Mouse (Mus musculus): ENCODE measurements around the gene Tex35.

Tex35 gene

DNA sequence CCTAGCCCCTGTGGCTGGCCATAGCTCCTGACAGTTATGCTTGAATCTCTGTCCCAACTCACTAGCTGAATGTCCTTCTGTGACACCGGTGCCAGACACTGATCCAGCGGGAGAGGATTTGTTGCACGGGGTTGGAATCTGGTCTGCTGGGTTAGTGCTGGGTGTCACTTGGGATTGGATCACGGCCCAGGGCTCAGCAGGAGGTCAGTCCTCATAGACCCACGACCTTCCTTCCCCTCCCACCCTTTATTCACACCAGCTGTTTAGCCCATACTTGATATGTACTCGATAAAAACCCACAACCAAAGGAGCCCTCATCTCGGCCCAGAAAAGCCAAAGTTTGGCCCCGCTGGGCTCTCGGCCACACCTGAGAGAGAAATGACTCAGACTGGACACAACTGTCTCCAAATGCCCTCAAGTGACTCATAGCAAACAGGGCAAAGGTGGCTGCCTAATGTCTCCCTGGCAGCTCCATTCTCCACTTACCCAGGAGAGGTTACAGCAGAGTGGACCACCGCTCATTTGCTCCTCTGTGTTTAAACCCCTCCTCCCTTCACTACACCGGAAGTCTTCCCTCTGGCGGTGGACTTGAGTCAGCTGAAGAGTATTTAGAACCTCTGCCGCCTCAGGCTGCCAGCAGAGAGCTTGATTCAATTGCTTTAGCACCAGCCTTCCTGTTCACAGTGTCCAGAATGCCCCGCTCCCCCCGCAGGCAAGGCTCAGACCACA lies 27.2 kb downstream of the Tex35 start:
- DNase-seq (ENCODE audit: low spot score in 2 of 2): no peak

DNA sequence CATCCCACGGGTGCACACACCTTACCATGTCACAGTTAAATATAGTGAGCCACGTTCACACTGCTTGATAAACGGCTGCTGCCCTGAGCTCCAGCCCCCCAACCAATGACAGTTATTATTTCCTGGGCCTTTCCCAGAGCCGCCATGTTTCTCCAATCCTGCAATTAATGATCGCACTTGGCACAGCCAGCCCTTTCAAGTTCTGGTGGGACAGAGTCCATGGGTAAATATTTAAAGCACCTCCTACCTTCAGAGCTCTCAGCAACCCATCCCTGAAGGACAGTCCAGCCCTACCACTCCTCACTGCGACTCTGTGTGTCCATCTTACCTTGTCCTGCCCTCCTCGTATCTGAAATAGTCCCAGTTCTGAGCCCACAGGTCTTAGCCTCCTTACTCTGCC lies 28.4 kb downstream of the Tex35 start:
- no peak for DNase-seq (ENCODE audit: low spot score in 2 of 2)

DNA sequence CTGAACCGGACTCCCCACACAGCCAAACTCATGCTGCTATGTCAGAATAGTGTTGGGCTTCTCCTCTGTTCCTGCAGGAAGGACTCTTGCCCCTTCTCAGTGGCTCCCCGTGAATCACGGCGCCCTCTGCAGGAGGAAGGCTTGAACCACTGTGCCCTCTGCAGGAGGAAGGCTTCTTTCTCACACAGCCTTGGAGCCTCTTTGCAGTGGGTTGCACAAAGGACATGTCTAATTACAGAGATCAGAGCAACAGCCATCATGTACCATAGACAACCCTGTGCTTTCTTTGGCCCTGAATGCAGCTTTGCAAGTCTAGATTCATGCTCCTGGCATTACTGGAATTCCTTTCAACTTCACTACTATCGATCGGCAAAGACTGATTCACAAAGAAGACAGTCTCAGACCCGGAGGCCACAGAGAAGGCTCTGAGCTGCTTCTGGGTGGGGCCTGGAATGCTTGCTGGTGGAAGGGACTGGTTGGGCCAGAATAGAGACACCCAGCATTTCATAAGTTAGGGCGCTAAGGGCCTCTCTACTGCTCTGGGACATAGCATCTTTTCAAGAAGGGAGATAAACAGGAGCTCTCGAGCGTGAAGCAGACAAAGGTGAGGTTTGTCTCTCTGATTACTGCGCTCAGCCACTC lies 29.0 kb downstream of the Tex35 start:
- DNase-seq (ENCODE audit: low spot score in 2 of 2): no peak

DNA sequence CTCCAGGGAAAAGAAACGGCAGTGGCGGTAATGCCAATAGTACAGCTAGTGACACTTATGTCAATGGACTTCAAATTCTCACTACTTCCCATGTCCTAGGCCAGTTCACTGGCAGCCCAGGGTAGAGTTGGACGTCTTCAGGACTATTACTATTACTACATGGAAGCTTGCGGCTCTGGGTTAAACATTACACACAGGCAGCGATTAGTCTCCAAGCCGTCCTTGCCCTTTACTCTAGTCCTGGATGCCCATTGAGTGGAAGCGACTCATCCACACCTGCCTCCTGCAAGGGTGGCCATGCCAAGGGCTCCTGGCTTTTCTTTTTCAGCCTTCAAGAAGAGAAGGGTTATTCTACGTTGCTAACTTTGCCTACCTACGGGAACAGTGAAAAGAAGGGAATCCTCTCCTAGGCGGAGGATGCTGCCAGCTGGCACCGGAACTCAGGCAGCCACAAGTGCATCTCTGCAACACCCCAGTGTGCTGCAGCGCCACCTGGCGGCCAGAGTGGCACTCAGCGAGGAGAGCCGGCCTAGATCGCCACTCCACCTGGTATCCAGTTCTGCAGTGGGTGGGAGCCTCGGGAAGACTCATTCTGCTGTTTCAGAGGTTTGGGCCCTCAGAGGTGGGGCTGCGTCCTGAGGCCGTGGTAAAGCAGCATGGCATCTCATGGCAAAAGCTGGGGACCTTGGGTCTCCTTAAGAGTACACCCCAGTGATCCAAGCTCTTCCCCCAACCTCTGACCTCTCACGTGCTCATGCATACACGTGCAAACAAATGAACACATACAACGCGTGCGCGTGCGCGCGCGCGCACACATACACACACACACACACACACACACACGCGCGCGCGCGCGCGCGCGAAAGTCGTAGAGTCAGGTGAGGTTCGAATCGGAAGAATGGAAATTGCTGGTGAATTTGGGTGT lies 31.4 kb downstream of the Tex35 start:
- peak; percentile 79 to 86 for DNase-seq (ENCODE audit: low spot score in 2 of 2)

DNA sequence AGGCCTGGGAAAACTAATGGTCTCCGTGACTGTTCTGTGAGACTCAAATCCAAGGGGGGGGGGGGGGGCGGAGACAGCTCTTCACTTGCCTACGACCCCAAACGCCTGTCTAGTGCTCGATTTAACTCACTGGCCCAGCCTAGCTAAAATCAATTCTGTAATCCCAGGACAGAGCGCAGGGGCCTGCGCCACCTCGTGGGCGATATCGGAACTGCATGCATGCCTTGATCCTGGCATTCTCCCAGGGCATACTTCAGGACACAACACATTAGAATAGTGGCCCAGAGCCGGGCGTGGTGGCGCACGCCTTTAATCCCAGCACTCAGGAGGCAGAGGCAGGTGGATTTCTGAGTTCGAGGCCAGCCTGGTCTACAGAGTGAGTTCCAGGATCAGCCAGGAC lies 32.2 kb downstream of the Tex35 start:
- DNase-seq (ENCODE audit: low spot score in 2 of 2): peak; percentile 59 to 79

DNA sequence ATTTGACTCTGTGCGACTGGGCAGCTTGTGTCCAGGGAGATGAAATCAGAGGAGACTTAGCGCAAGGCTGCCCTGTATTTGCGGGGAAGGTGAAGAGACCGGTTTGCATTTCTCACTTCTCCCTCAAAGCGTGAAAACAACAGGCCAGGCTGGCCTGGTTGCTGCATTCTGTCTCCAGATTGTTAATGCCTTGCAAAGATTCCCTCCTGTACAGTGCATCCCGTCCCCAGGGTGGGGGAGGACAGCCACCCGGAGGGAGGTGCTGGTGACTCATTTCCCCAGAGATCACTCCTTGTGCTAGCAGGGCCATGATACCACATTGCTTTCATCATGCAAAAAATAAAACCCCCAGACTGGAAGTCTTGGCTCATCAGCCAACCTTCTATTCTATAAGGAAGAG lies 33.5 kb downstream of the Tex35 start:
- no peak for DNase-seq (ENCODE audit: low spot score in 2 of 2)

DNA sequence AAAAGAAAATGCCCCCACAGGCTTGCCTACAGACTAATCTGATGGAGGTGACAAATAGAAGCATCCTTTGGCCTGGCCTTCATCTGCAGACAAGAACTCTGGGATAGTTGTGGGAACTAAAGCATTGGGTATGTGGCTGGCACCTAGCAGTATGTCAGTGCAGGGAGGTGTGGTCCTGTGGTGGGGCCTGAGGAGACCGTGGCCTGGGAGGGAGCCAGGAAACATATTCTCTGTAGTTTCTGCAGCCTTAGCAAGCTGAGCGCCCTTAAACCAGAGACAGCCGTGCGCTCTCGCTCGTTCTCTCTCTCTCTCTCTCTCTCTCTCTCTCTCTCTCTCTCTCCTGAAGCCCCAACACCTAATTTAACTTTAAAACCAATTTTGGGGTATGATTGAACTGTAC lies 34.1 kb downstream of the Tex35 start:
- DNase-seq (ENCODE audit: low spot score in 2 of 2): no peak

DNA sequence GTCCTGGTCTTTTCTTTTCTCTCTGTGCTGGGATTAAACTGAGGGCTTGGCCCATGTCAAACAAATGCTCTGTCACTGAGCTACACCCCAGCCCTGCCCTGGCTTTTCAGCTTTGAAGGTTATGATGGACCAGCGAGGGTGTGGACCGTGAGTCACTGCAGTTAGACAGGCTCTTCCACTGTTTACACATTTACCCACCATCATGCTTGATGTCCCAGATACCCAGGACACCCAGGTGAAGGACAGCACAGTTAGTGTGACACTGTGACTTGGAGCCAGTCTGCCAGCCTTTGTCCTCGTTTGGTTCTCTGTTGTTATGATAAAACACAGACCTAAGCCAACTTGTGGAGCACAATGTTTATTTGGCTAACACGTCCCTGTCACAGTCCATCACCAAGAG lies 34.9 kb downstream of the Tex35 start:
- no peak for DNase-seq (ENCODE audit: low spot score in 2 of 2)

DNA sequence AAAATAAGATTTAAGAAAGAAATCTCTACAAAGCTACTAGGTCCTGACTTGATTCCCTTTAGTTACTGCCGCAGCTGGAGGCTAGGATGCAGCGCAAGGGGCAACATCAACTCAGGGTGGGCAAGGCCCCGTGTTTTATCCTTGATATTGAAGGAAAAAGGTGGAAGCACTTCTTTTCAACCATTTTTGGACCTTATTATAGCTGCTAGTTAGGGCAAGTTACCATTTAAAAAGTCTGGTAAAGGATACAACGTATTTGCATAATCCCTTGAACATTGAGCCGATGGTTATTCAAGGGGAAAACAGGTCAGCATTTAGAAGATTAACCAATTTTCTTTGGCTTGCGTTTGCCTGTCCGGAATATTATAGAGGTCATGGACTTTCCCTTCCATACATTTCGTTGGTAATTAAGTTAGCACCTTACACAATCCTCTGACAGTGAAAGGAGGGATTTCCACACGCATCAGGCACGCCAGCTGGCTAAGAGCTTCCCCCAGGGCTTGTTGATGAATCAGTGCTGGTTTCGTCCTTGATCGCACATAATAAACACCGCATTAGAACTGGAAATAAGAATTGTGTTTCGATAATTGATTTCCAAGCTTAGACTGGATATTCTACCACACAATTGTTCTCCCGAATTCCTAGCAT lies 39.2 kb downstream of the Tex35 start:
- no peak for DNase-seq (ENCODE audit: low spot score in 2 of 2)

DNA sequence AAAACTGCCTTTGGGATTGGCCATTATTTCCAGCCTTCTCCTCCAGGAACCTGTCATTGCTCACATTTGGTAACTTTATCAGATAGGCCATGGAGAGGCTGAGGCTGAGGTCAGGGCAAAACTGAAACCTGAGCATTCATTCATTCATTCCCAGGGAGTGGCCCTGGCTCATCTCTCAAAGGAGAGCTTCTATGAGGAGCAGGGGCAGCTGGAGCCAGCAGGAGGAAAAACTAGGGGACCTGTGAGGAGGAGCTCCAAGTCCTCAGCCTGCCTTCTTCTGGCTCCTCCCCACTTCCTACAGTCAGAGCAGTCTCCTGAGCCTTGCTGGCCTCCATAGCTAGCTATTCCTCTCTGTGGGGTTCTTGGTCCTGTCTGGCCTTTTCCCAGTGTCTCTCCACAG lies 40.2 kb downstream of the Tex35 start:
- DNase-seq (ENCODE audit: low spot score in 2 of 2): no peak

DNA sequence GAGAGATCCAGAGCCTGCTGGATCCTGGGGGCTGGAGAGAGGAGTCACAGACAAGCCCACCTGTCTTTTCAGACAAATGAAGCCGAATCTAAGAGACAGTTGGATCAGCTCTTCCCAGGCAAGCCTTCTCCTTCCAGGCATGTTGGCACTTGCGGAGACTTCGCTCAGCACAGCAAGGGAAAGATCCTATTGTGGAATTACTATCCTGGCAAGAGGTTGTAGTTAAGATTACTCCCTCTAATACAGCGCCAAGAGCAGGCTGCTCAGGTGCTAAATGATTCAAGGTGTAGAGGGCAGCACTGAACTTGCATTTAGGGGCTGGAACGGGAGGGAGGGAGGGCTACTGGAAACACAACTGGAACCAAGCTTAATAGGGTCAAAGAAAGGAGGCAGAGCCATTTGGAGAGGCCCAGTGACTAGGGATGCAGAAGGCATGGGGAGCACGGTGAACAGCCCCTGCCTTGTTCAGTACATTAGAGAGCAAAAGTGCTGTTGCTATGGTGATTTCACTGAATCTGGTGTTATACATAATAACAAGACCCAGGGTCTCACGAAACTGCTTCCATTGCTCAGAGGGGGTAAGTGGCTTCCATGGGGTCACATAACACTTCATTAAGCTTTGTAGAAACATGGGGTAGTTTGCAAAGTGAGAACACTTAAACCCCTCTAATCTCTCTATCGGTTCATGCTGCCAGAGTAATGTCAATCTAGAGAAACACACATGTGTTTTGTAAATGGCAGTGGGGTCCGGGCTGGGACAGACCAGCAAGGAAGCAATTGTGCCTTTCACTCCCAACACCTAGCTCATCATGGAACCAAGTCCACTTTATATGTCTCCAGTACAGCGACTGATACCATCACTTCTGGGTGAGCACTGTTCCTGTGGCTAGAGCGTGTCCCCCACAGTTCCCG lies 42.4 kb downstream of the Tex35 start:
- no peak for DNase-seq (ENCODE audit: low spot score in 2 of 2)

DNA sequence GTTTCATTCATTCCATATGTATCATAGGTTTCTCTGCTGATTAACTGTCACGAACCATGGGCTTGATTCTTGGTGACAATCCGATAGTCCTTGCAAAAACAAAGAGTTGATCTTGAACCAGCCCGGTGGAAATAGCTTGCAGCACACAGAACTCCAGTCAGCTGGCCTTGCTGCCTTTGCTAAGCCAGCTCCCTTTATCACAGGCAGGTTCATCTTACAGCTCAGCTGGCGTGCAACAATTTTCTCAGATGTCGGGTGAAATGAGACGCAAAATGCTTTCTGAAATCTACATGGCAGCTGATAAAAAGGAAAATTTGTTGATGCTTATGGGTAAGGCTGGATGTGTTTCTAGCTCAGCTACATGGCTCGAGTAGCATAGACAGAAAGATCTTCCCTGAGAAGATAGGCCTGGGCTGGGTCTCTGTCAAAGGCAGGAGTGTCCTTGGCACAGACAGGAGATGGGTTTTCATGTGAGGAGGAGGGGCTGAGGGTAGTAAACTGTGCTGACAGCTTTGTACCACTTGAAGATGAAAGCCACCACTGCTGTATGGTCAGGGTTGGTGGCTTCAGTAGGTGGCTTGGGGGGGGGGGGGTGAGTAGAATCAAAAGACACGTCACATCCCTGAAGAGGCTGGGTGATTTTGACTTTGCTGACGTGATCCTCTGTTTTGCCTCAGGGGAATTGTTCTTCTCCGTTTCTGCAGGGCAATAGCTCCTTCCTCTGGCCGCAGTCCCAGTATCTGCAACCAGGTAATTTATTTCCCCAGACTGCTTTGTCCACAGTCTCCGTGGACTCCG lies 45.0 kb downstream of the Tex35 start:
- no peak for DNase-seq (ENCODE audit: low spot score in 2 of 2)

DNA sequence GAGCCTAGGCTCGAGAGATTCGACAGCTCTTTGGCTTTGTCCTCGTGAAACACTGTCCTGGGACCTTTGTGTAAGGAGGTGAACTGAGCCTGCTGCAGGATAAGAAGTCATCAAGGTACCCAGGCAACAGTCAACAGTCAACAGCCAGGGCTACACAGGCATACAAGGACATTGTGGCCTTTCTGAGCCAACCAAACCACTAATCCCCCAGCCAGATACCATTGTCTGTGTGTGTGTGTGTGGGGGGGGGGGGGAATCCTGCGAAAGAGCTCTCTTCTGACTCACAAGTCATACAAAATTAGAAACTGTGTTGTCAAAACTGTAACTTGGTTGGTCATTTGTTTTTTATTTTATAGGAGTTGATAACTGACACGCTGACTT lies 46.0 kb downstream of the Tex35 start:
- DNase-seq (ENCODE audit: low spot score in 2 of 2): no peak

DNA sequence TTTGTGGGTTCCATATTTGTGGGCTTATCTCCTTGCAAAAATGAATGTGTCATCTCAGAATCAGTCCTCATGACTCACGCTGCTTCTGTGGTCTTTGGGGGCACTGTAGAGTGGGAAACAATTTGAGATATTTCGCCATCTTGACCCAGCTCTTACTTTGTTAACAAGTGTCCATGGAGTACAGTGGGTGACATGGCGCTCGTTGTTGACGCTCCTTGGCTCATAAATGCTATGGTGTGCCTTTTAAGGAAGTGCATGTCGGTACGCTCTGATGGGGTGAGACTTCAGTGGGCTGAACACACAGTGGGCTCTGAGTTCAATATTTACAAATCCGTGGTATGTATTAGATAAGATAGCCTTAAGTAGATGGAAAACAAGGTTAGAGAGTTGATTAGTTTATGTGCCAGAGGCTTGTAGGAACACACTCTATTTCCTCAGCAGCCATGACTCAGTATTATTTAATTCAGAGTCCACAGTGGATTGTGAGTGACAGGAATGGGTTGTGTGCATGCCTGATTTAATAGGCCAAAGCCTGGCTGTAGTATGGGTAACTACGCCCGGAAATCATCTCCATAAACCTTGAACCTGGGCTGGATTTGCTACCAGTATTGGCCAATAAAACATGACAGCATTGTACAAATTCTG lies 46.6 kb downstream of the Tex35 start:
- DNase-seq (ENCODE audit: low spot score in 2 of 2): no peak

DNA sequence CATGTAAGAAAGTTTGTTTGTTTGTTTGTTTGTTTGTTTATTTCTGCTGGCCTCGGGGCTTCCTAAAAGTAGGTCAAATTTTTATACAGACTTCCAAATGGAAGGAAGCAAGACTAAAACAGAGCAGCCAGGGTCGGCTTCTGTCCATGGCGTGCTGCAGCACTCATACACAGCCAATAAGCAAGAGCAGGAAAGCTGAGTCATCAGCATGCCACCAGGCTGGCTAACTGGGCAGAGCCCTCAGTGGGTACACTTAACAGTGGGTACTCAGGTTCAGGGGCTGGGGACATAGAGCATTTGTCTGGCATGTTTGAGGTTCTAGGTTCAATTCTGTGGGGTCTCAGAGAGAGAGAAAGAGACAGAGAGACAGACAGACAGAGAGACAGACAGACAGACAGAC lies 47.3 kb downstream of the Tex35 start:
- no peak for DNase-seq (ENCODE audit: low spot score in 2 of 2)

DNA sequence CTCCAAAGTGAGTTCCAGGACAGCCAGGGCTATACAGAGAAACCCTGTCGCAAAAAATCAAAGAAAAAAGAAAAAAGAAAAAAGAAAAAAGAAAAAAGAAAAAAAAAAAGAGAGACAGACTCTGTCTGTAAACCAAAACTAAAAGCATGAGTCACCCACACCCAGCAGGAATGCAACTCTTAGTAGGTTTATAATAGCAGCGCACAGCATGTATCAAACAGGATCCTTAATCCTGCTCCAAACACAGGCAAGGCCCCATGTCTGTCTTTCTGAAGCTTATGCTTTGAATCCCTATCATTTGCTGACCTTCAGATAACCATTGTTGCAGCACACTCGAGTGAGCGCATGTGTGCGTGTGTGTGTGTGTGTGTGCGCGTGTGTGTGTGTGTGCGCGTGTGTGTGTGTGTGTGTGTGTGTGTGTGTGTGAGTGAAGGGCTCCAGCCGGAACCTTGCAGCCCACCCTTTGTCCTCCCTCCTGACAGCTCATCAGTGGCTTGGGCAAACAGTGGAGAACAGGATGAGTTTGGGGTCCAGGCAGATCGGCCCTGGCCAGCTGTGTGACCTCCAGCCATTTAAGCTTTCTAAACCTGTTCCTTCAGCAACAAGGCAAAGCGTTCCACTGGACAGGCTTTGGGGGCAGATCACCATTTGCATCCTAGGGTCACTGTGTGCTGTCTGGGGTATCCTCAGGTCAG lies 47.9 kb downstream of the Tex35 start:
- no peak for DNase-seq (ENCODE audit: low spot score in 2 of 2)

DNA sequence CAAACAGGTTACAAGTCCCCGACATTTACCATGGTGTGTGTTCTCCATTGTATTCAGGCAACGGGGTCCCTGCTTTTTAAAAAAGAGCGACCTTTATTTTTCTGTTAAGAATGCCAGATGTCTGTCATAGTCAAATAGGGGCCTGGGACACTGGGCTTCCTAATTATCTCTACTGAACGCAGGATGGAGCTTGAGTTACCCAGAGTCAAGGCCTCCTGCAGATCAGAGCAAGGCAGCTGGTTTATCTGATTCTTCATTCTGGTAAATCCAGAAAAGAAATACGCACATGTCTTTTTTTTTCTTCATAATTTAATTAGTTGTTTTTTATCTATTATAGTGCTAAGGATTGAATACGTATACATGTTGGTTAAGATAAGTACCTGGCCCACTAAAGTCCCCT lies 52.6 kb downstream of the Tex35 start:
- DNase-seq (ENCODE audit: low spot score in 2 of 2): no peak

DNA sequence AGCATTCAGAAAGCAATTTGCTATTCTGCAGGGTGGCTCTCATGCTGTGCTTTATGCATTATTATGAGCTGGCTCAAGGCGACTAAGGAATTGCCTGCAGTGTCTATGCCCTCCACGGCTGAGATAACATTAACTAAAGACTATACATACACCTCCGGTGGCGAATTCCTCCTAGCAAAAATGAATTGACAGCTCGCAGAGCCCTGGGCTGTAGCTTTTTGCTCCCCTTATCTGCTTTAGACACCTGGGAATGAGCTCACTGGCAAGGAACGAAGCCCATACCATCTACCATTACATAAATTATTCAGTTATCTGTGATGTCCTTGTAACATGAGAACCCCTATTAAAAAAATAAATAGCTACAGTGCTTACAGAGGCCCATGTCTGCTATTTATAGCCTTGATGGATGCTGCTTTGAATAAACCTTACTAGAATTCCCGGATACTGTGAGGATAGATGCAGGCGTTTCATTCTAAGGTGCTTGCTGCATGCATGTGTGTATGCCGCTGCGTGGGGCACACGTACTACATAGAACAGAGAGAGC lies 53.1 kb downstream of the Tex35 start:
- no peak for DNase-seq (ENCODE audit: low spot score in 2 of 2)

DNA sequence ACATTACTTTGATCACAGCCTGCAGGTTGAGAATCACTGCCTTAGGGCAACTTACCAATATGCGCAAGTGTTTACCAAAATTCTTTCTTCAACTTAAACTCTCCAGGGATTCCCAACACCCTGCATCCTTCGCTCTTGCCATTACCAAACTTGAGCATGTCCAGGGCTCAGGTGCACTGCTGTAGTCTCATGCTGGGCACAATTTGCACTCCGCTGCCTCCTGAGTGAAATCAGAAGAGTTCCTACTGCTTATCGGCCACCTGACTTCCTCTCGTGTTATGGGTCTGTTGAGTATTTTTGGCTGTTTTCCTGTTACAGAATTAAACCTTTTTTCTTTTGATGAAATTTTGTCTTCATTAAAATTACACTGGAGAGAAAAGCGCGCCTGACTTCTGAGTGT lies 53.8 kb downstream of the Tex35 start:
- DNase-seq (ENCODE audit: low spot score in 2 of 2): no peak

All from frontal cortex, postnatal 14 days (tissue).